ENCODE assay signal across 7 mouse cellular contexts in genomic region chr19:42779531-42780155, GRCm38 (mm10). TPM values are rescaled to one million over a fixed set of nuclear protein-coding genes. Genes with fewer than 3 reads are reported as not detected.
DNase-seq lines count a peak whose midpoint lies in the region; ATAC-seq lines count a peak whose summit lies in the region.

Gene Hps1, minus strand, starts transcription at chr19:42779978.

- peak; percentile 94 for DNase-seq in adrenal gland, adult 2 months
- DNase-seq in embryo, embryonic 11.5 days (ENCODE audit: low read depth, low spot score): peak; percentile 84
- peak; percentile 66 to 84 for DNase-seq in gastrocnemius, postnatal 4 days (ENCODE audit: low spot score in 2 of 2)
- DNase-seq in left cerebral cortex, postnatal 36 days (ENCODE audit: low spot score in 2 of 2): peak; percentile 92
- DNase-seq in midbrain, embryonic 11.5 days (ENCODE audit: low spot score, missing footprints): peak; percentile 98
- peak; percentile 77 for DNase-seq in skeletal muscle tissue, adult 2 months (ENCODE audit: low read depth, low spot score)

- peak; percentile 98 for ATAC-seq in intestine, embryonic 16.5 days
- ATAC-seq in midbrain, embryonic 11.5 days (ENCODE audit: low FRiP score): peak; percentile 98

- under 1% methylated on average over 43 of the region's 43 CpGs for WGBS in intestine, embryonic 16.5 days
- under 1% methylated on average over 43 of the region's 43 CpGs for WGBS in midbrain, embryonic 11.5 days

- peak within 1 kb of the TSS; percentile 77 for H3K4me2 ChIP-seq in intestine, embryonic 16.5 days (ENCODE audit: low read depth, low read length)
- H3K4me2 ChIP-seq in midbrain, embryonic 11.5 days: peak within 1 kb of the TSS; percentile 54

- peak within 1 kb of the TSS; percentile 79 for H3K27ac ChIP-seq in intestine, embryonic 16.5 days (ENCODE audit: low read length)
- peak within 1 kb of the TSS; percentile 56 for H3K27ac ChIP-seq in midbrain, embryonic 11.5 days (ENCODE audit: low read depth, low read length)

- no peaks in the 10 kb centered on the region for H3K27me3 ChIP-seq in intestine, embryonic 16.5 days (replicated peaks; ENCODE audit: control insufficient read depth, insufficient read depth, low read length)
- H3K27me3 ChIP-seq in midbrain, embryonic 11.5 days (ENCODE audit: control insufficient read depth, insufficient read depth, low read length): no peaks in the 10 kb centered on the region

- peak within 1 kb of the TSS; percentile 82 for H3K9ac ChIP-seq in intestine, embryonic 16.5 days (ENCODE audit: low read depth, low read length)
- peak within 1 kb of the TSS; percentile 72 for H3K9ac ChIP-seq in midbrain, embryonic 11.5 days (ENCODE audit: low read length)

- no peaks in the 10 kb centered on the region for H3K4me1 ChIP-seq in intestine, embryonic 16.5 days (ENCODE audit: control insufficient read depth, insufficient read depth, low read length)
- H3K4me1 ChIP-seq in midbrain, embryonic 11.5 days (ENCODE audit: control insufficient read depth, insufficient read depth, low read length): no peaks in the 10 kb centered on the region

- no peaks in the 10 kb centered on the region for H3K36me3 ChIP-seq in intestine, embryonic 16.5 days (ENCODE audit: control insufficient read depth, insufficient read depth, low read length)
- no peaks in the 10 kb centered on the region for H3K36me3 ChIP-seq in midbrain, embryonic 11.5 days (ENCODE audit: control insufficient read depth, insufficient read depth, low read length)

- peak within 1 kb of the TSS; percentile 75 for H3K4me3 ChIP-seq in intestine, embryonic 16.5 days (ENCODE audit: low read length)
- peak within 1 kb of the TSS; percentile 60 for H3K4me3 ChIP-seq in midbrain, embryonic 11.5 days (ENCODE audit: low read depth, low read length)

- H3K9me3 ChIP-seq in intestine, embryonic 16.5 days (ENCODE audit: control insufficient read depth, low read length): no peaks in the 10 kb centered on the region
- H3K9me3 ChIP-seq in midbrain, embryonic 11.5 days (ENCODE audit: control insufficient read depth, low read length): no peaks in the 10 kb centered on the region

- intact Hi-C loops in left cerebral cortex, postnatal 36 days (cut with DNase I): no loop called here

RNA-seq across cellular contexts. Expression of gene Hps1, which starts in this region (rescaled TPM):
- total RNA-seq in adrenal gland, adult 2 months (2021): 10 to 100 TPM; 25.7 to 29.1 TPM
- polyA plus RNA-seq in adrenal gland, adult 2 months (2012; rRNA removed): 185 and 307 TPM in 2 replicates
- total RNA-seq in gastrocnemius, postnatal 4 days (2021): 1 to 10 TPM; 7.1 to 8.8 TPM
- 18.6 and 20.3 TPM in 2 replicates for polyA plus RNA-seq in intestine, embryonic 16.5 days (2015; fragmentation: Nextera tagmentation; extraction: Ambion mirVana)
- 1 to 10 TPM; 8.0 to 9.6 TPM for total RNA-seq in left cerebral cortex, postnatal 36 days (2021)
- 10.1 and 10.3 TPM in 2 replicates for polyA plus RNA-seq in midbrain, embryonic 11.5 days (2014; fragmentation: Nextera tagmentation; extraction: Ambion mirVana)

Comparison
In these comparisons a context has a peak if more than half of its experiments do, and no peak if none do; other contexts are left out.
1. Peak in every context shown above with its lines: DNase-seq, ATAC-seq, H3K4me3 ChIP-seq and H3K27ac ChIP-seq.